Mouse (Mus musculus): ENCODE measurements around the gene Rasgrp3. TPM values are rescaled to one million over a fixed set of nuclear protein-coding genes. Genes with fewer than 3 reads are reported as not detected.
A peak's percentile ranks its signal among the peaks of the same experiment; 100 is the strongest.

Rasgrp3 gene
- polyA plus RNA-seq, 1 experiment from 2014 or later, result 8.2 TPM

- ATAC-seq (ENCODE audit: low FRiP score), result no peak
- WGBS, result 79% methylated on average over 10 of the region's 10 CpGs
Measured at GRCm38 (mm10) chr17:75506708-75507641, 71.3 kb downstream of the Rasgrp3 start.

GRCm38 (mm10) chr17:75509257-75509656, 73.6 kb downstream of the Rasgrp3 start:
- no peak overlapping the region for H3K4me2 ChIP-seq
- no peaks in the 10 kb centered on the region for H3K9me3 ChIP-seq
- no peak overlapping the region for H3K27ac ChIP-seq
- no peak overlapping the region for H3K4me3 ChIP-seq
- WGBS, result 86% methylated on average over 5 of the region's 5 CpGs
- no peak overlapping the region for H3K9ac ChIP-seq
- no peak for ATAC-seq (ENCODE audit: low FRiP score)
- H3K4me1 ChIP-seq (replicated peaks), result no peaks in the 10 kb centered on the region
- no peaks in the 10 kb centered on the region for H3K27me3 ChIP-seq
- H3K36me3 ChIP-seq, result no peaks in the 10 kb centered on the region

More at GRCm38 (mm10) chr17:75506708-75507641, 71.3 kb downstream of the Rasgrp3 start:
- no peak overlapping the region for H3K4me3 ChIP-seq
- H3K4me2 ChIP-seq, result no peak overlapping the region
- no peaks in the 10 kb centered on the region for H3K36me3 ChIP-seq
- no peaks in the 10 kb centered on the region for H3K4me1 ChIP-seq (replicated peaks)
- H3K27me3 ChIP-seq, result no peaks in the 10 kb centered on the region
- no peaks in the 10 kb centered on the region for H3K9me3 ChIP-seq
- no peak overlapping the region for H3K27ac ChIP-seq
- no peak overlapping the region for H3K9ac ChIP-seq

GRCm38 (mm10) chr17:75516591-75516990, 80.9 kb downstream of the Rasgrp3 start:
- H3K4me1 ChIP-seq (replicated peaks), result peaks cover 6% of the 10 kb centered on the region; the same call in 1 of the 2 replicates
- 0 out of 2 replicates have a peak, but pooled peaks have one; percentile 43 for ATAC-seq (ENCODE audit: low FRiP score)

GRCm38 (mm10) chr17:75518181-75518901, 82.6 kb downstream of the Rasgrp3 start:
- WGBS, result 65% methylated on average over 8 of the region's 8 CpGs
- no peaks in the 10 kb centered on the region for H3K36me3 ChIP-seq
- no peaks in the 10 kb centered on the region for H3K9me3 ChIP-seq
- no peak overlapping the region for H3K27ac ChIP-seq
- no peaks in the 10 kb centered on the region for H3K27me3 ChIP-seq
- H3K9ac ChIP-seq, result no peak overlapping the region
- no peak overlapping the region for H3K4me3 ChIP-seq
- no peak for ATAC-seq (ENCODE audit: low FRiP score)
- peaks cover 11% of the 10 kb centered on the region for H3K4me1 ChIP-seq (replicated peaks)
- no peak overlapping the region for H3K4me2 ChIP-seq

More at GRCm38 (mm10) chr17:75516591-75516990, 80.9 kb downstream of the Rasgrp3 start:
- H3K27me3 ChIP-seq, result no peaks in the 10 kb centered on the region
- no peaks in the 10 kb centered on the region for H3K36me3 ChIP-seq
- 68% methylated on average over 4 of the region's 4 CpGs for WGBS
- H3K4me3 ChIP-seq, result no peak overlapping the region
- no peak overlapping the region for H3K4me2 ChIP-seq
- H3K9ac ChIP-seq, result no peak overlapping the region
- no peaks in the 10 kb centered on the region for H3K9me3 ChIP-seq
- no peak overlapping the region for H3K27ac ChIP-seq

- no peaks in the 10 kb centered on the region for H3K9me3 ChIP-seq
- H3K4me2 ChIP-seq, result no peak overlapping the region
- H3K9ac ChIP-seq, result no peak overlapping the region
- WGBS, result 86% methylated on average over 8 of the region's 8 CpGs
- H3K4me1 ChIP-seq (replicated peaks), result peaks cover 11% of the 10 kb centered on the region
- H3K27me3 ChIP-seq, result no peaks in the 10 kb centered on the region
- H3K36me3 ChIP-seq, result no peaks in the 10 kb centered on the region
- no peak overlapping the region for H3K27ac ChIP-seq
- no peak for ATAC-seq (ENCODE audit: low FRiP score)
- H3K4me3 ChIP-seq, result no peak overlapping the region
Measured at GRCm38 (mm10) chr17:75519239-75519900, 83.7 kb downstream of the Rasgrp3 start.

- Histone ChIP-seq H3K9ac (no peak overlapping the region), H3K27ac (no peak overlapping the region), H3K4me2 (no peak overlapping the region), H3K4me3 (no peak overlapping the region), H3K4me1 (replicated peaks) (peaks cover 11% of the 10 kb centered on the region), H3K27me3 (no peaks in the 10 kb centered on the region), H3K9me3 (no peaks in the 10 kb centered on the region), H3K36me3 (no peaks in the 10 kb centered on the region)
- no peak for ATAC-seq (ENCODE audit: low FRiP score)
- WGBS, result 14% methylated on average over 6 of the region's 6 CpGs
Measured at GRCm38 (mm10) chr17:75521236-75521842, 85.6 kb downstream of the Rasgrp3 start.

GRCm38 (mm10) chr17:75522347-75523065, 86.8 kb downstream of the Rasgrp3 start:
- Histone ChIP-seq H3K36me3 (no peaks in the 10 kb centered on the region), H3K4me3 (no peak overlapping the region), H3K9me3 (no peaks in the 10 kb centered on the region), H3K27ac (no peak overlapping the region), H3K9ac (no peak overlapping the region), H3K4me1 (replicated peaks) (peaks cover 11% of the 10 kb centered on the region), H3K27me3 (no peaks in the 10 kb centered on the region), H3K4me2 (0 out of 2 replicates have a peak overlapping the region, but pooled peaks have one; percentile 4)
- peak; percentile 36; the same call in 1 of the 2 replicates for ATAC-seq (ENCODE audit: low FRiP score)
- WGBS, result 22% methylated on average over 9 of the region's 9 CpGs

- ATAC-seq (ENCODE audit: low FRiP score), result no peak
- 73% methylated on average over 3 of the region's 3 CpGs for WGBS
Measured at GRCm38 (mm10) chr17:75523812-75524211, 88.1 kb downstream of the Rasgrp3 start.

GRCm38 (mm10) chr17:75526411-75526810, 90.7 kb downstream of the Rasgrp3 start:
- H3K27me3 ChIP-seq, result no peaks in the 10 kb centered on the region
- no peak overlapping the region for H3K4me3 ChIP-seq
- H3K4me1 ChIP-seq (replicated peaks), result peaks cover 6% of the 10 kb centered on the region
- H3K36me3 ChIP-seq, result peaks cover 6% of the 10 kb centered on the region
- 93% methylated on average over 1 of the region's 1 CpGs for WGBS
- no peaks in the 10 kb centered on the region for H3K9me3 ChIP-seq
- H3K27ac ChIP-seq, result no peak overlapping the region
- ATAC-seq (ENCODE audit: low FRiP score), result no peak
- H3K4me2 ChIP-seq, result no peak overlapping the region
- no peak overlapping the region for H3K9ac ChIP-seq

More at GRCm38 (mm10) chr17:75523812-75524211, 88.1 kb downstream of the Rasgrp3 start:
- H3K4me1 ChIP-seq (replicated peaks), result peaks cover 11% of the 10 kb centered on the region
- no peak overlapping the region for H3K4me3 ChIP-seq
- H3K36me3 ChIP-seq, result no peaks in the 10 kb centered on the region
- no peak overlapping the region for H3K9ac ChIP-seq
- no peaks in the 10 kb centered on the region for H3K27me3 ChIP-seq
- no peak overlapping the region for H3K4me2 ChIP-seq
- no peaks in the 10 kb centered on the region for H3K9me3 ChIP-seq
- no peak overlapping the region for H3K27ac ChIP-seq

- no peak overlapping the region for H3K4me3 ChIP-seq
- 90% methylated on average over 14 of the region's 14 CpGs for WGBS
- no peak for ATAC-seq (ENCODE audit: low FRiP score)
- H3K27me3 ChIP-seq, result no peaks in the 10 kb centered on the region
- H3K36me3 ChIP-seq, result peaks cover 6% of the 10 kb centered on the region
- H3K27ac ChIP-seq, result no peak overlapping the region
- H3K9me3 ChIP-seq, result no peaks in the 10 kb centered on the region
- H3K9ac ChIP-seq, result no peak overlapping the region
- H3K4me1 ChIP-seq (replicated peaks), result peaks cover 2% of the 10 kb centered on the region; the same call in 1 of the 2 replicates
- no peak overlapping the region for H3K4me2 ChIP-seq
Measured at GRCm38 (mm10) chr17:75529222-75529935, 93.7 kb downstream of the Rasgrp3 start.

Measured in hindbrain, embryonic 13.5 days (tissue).